Mouse (Mus musculus) liver, embryonic 16.5 days (tissue): ENCODE measurements around the gene Zfyve19. TPM values are rescaled to one million over a fixed set of nuclear protein-coding genes. Genes with fewer than 3 reads are reported as not detected.

Experiments used
- ATAC-seq: fragments of 200-750 bp; cut with Nextera tagmentation; 2 replicates; pipeline ENCODE4 v1.8.0; 2017; ENCODE audit warnings: low read depth, mild to moderate bottlenecking, moderate number of reproducible peaks, moderate library complexity
- H3K27ac ChIP-seq: fragments of 300-500 bp; sonication (generic); 2 replicates; pipeline ENCODE4 v1.5.1; 2014; ENCODE audit warnings: mild to moderate bottlenecking, low read length
- H3K27me3 ChIP-seq: fragments of 300-500 bp; sonication (generic); 2 replicates; pipeline ENCODE4 v1.6.1; 2014; ENCODE audit warnings: low read depth, low read length, mixed read lengths; ENCODE audit not compliant: control insufficient read depth, insufficient read depth
- H3K36me3 ChIP-seq: fragments of 300-500 bp; sonication (generic); 2 replicates; pipeline ENCODE4 v1.6.1; 2014; ENCODE audit warnings: mild to moderate bottlenecking; ENCODE audit not compliant: control insufficient read depth, insufficient read depth
- H3K4me1 ChIP-seq: fragments of 300-500 bp; sonication (generic); 2 replicates; pipeline ENCODE4 v1.6.1; 2014; ENCODE audit warnings: low read depth, low read length, mixed read lengths; ENCODE audit not compliant: control insufficient read depth
- H3K4me2 ChIP-seq: fragments of 300-500 bp; sonication (generic); 2 replicates; pipeline ENCODE4 v1.6.1; 2014; ENCODE audit warnings: low read depth, low read length, mixed read lengths
- H3K4me3 ChIP-seq: fragments of 300-500 bp; sonication (generic); 2 replicates; pipeline ENCODE4 v1.5.1; 2014; ENCODE audit warnings: low read depth, mild to moderate bottlenecking, low read length
- H3K9ac ChIP-seq: fragments of 300-500 bp; sonication (generic); 2 replicates; pipeline ENCODE4 v1.6.1; 2014; ENCODE audit warnings: low read depth, low read length
- H3K9me3 ChIP-seq: fragments of 300-500 bp; sonication (generic); replicated peaks from 2 replicates; pipeline ENCODE4 v1.6.1; 2016; ENCODE audit warnings: low read length; ENCODE audit not compliant: control insufficient read depth
- WGBS: fragments of 180-500 bp; shearing (Covaris S2); extraction: QIAGEN DNeasy Blood & Tissue Kit; methylation state at CpG from one replicate; pipeline ENCODE4 v1.1.7; 2014; ENCODE audit not compliant: insufficient replicate concordance; 5-methylcytosine and 5-hydroxymethylcytosine counted together
- polyA plus RNA-seq: library from polyadenylated mRNA; unstranded; fragments of >200 nt; fragmentation: Nextera tagmentation; extraction: Ambion mirVana; gene quantifications from 2 replicates; pipeline ENCODE4 v1.2.1, GENCODE M21; 2015

Zfyve19 gene
- 17.1 and 20.4 TPM in 2 replicates for polyA plus RNA-seq

DNA sequence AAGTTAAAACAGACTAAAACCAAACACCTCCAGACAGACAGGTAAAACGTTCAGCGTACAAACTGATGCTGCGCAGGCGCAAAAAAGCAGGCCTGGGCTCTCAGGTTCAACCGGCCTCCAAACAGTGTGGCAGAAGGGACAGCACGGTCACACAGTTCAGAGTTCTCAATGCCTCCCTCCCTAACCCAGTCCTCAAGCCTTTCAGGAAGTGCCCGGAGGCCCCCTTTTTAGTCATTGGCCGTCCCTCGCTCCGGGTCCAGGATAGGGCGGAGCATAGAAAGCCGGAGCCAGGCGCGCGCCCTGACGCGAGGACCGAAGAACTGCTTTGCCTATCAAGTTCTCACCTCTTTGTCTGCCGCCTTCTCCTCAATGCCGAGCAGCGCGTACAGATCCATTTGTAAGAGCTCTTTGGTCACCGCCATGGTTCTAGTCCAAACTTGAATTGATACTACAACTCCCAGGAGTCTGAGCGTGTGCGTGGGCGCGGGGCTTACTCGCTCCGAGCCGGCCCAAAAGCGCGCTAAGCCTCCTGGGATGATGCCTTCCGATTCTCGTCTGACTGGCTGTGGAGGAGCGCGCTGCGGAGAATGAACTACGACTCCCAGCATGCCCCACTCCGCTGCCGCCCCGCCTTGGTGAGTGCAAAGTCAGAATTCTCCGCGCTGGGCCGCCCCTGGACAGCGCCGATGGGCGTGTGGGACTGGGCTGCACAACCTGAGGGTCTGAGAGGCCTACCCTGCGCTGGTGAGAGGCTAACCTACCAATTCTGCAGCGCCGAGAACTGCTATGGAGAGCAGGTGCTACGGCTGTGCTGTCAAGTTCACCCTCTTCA is at the start of gene Zfyve19, which contains the start of gene Dnajc17:
TSS of gene Zfyve19 (plus strand) at position 274 of the 832 bp plus-strand sequence.
TSS of gene Dnajc17 (minus strand) at position 452 of the 832 bp plus-strand sequence.
- Histone ChIP-seq H3K4me2 (peak within 1 kb of the TSS; percentile 80), H3K27me3 (no peaks in the 10 kb centered on the region), H3K4me3 (peak within 1 kb of the TSS; percentile 88), H3K4me1 (peaks cover 17% of the 10 kb centered on the region), H3K9me3 (no peaks in the 10 kb centered on the region), H3K9ac (peak within 1 kb of the TSS; percentile 84), H3K36me3 (no peaks in the 10 kb centered on the region; the same call in none of the 2 replicates), H3K27ac (peak within 1 kb of the TSS; percentile 92)
- under 1% methylated on average over 51 of the region's 51 CpGs for WGBS
- ATAC-seq = peak; percentile 96

DNA sequence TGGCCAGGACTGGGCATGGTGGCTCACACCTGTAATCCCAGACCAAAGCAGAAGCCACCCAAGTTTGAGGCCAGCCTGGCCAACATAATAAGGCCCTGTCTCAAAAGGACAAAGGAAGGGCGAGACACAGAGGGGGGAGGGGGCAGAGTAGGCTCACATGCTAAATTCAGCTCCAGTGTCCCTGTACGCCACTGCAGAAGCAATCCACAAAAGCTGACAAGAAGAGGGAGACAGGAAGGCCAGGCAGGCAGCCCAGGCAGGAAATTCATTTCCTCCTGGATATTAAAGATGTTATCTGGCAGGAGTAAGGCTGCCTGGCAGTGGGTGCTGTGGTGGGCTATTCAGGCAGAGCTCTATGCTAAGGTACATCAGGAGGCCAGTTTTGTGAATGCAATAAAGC is 47.2 kb upstream of the Zfyve19 start:
- no peak overlapping the region for H3K9ac ChIP-seq
- no peak for ATAC-seq
- no peak overlapping the region for H3K27ac ChIP-seq
- WGBS = 55% methylated on average over 2 of the region's 2 CpGs
- no peaks in the 10 kb centered on the region for H3K36me3 ChIP-seq
- peaks cover 14% of the 10 kb centered on the region for H3K4me1 ChIP-seq
- no peak overlapping the region for H3K4me3 ChIP-seq
- H3K27me3 ChIP-seq = peaks cover 5% of the 10 kb centered on the region; the same call in 1 of the 2 replicates
- no peaks in the 10 kb centered on the region for H3K9me3 ChIP-seq
- no peak overlapping the region for H3K4me2 ChIP-seq

DNA sequence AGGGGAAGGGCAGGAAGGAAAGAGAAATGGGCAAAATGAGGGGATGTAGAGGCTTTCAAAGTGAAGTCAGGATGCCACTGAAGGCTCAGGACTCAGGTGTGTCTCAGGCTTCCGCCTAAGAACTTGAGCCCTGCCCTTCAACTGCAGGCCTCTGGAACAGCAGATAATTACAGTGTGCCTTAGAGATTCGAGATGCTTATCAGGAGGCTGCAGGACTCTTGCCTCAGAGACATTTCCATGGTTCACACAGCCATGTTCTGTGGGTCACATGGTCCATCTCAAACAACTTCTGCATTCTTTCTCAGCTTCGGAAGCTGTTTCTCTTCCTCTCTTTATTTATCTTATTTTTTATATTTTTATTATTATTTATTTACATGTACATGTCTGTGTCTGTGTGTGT is 45.3 kb upstream of the Zfyve19 start:
- WGBS = 23% methylated on average over 3 of the region's 3 CpGs
- Histone ChIP-seq H3K9me3 (no peaks in the 10 kb centered on the region), H3K27ac (no peak overlapping the region), H3K36me3 (no peaks in the 10 kb centered on the region), H3K4me2 (0 out of 2 replicates have a peak overlapping the region, but pooled peaks have one; percentile 14), H3K27me3 (peaks cover 22% of the 10 kb centered on the region), H3K4me3 (no peak overlapping the region), H3K9ac (peak overlapping the region; percentile 11; the same call in 1 of the 2 replicates), H3K4me1 (peaks cover 20% of the 10 kb centered on the region)
- ATAC-seq = peak; percentile 26; the same call in 1 of the 2 replicates

DNA sequence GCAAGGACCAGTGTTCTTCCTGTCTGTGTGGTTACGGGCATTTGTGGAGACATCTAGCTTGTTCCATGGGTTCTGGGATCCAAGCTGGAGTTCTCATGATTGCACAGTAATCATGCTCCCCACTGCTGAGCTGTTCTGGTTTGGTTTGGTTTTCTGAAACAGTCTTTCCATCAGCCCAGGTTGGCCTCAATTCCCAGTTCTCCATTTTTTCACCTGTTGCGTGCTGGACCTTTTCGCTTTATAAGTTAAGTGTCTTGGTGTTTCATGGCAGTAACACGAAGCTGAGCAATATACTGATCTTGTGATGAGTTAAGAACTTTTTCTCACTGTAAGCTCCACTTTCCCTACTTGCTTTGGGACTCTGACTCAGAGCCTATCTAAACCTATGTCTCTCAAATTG is 44.4 kb upstream of the Zfyve19 start:
- H3K4me3 ChIP-seq = no peak overlapping the region
- H3K4me1 ChIP-seq = peaks cover 20% of the 10 kb centered on the region
- H3K4me2 ChIP-seq = no peak overlapping the region
- H3K9me3 ChIP-seq = no peaks in the 10 kb centered on the region
- ATAC-seq = no peak
- H3K27ac ChIP-seq = no peak overlapping the region
- H3K36me3 ChIP-seq = no peaks in the 10 kb centered on the region
- WGBS = 82% methylated on average over 4 of the region's 4 CpGs
- H3K27me3 ChIP-seq = peaks cover 29% of the 10 kb centered on the region
- H3K9ac ChIP-seq = no peak overlapping the region

GRCm38 (mm10) chr2:119165401-119165800 is 43.0 kb upstream of the Zfyve19 start:
- no peaks in the 10 kb centered on the region for H3K36me3 ChIP-seq
- peaks cover 20% of the 10 kb centered on the region for H3K4me1 ChIP-seq
- peaks cover 30% of the 10 kb centered on the region for H3K27me3 ChIP-seq
- no peak overlapping the region for H3K9ac ChIP-seq
- no peak overlapping the region for H3K27ac ChIP-seq
- H3K9me3 ChIP-seq = no peaks in the 10 kb centered on the region
- no peak for ATAC-seq
- no peak overlapping the region for H3K4me3 ChIP-seq
- H3K4me2 ChIP-seq = no peak overlapping the region

DNA sequence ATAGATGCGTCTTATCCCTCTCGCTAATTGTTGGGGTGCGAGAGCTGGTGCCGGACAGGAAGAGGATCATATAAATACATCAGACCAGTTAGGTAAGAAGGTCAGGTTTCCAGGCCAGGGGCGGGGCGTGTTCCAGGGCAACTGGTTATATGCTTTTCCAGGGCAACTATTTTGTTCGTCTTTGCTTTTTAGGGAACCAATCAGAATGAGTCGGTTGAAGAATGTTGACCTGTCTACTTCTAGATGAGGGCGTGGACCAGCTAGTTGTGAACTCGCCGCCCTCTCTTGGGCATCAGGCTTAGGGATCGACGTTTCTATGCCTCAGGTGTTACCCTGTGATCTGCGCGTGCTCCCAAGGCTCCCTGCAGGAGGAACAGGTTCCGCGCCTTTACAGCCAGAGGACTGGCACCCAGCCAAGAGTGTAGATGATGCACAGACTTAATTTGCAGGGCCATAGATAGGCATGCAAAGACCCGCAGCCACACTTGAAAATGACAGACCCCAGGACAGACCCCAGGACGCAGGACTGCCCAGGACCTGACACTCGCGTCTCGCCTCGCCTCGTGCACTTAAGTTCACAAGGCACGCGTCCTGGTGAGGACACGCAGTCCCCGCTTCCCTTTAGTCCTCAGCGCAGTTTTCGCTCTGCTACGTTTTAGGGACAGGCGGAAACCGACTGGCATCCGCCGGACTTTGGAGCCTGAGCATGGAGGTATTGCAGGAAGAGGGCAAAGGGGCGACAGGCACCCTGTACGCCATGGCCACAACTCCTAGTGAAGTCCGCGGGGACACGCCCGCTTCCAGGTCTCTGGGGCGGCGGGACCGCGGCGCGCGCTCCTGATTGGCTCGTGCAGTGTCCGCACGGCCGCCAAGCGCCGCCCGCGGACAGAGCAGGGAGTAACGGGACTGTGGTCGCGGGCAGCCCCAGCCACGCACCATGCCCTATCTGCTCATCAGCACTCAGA is 41.2 kb upstream of the Zfyve19 start, which contains the start of gene Gchfr:
TSS of gene Gchfr (plus strand) at position 873 of the 965 bp plus-strand sequence.
- peak within 1 kb of the TSS; percentile 63 for H3K27ac ChIP-seq

GRCm38 (mm10) chr2:119167866-119168256 is 40.6 kb upstream of the Zfyve19 start:
- H3K36me3 ChIP-seq = no peaks in the 10 kb centered on the region; the same call in none of the 2 replicates
- peak; percentile 6; the same call in 1 of the 2 replicates for ATAC-seq
- peak overlapping the region; percentile 93 for H3K4me2 ChIP-seq
- H3K27me3 ChIP-seq = peaks cover 30% of the 10 kb centered on the region
- 0 out of 2 replicates have a peak overlapping the region, but pooled peaks have one; percentile 17 for H3K27ac ChIP-seq
- WGBS = 6% methylated on average over 26 of the region's 26 CpGs
- peak overlapping the region; percentile 68 for H3K9ac ChIP-seq
- H3K4me3 ChIP-seq = peak overlapping the region; percentile 66
- peaks cover 22% of the 10 kb centered on the region for H3K4me1 ChIP-seq
- no peaks in the 10 kb centered on the region for H3K9me3 ChIP-seq

More for the DNA sequence above, 41.2 kb upstream of the Zfyve19 start, which contains the start of gene Gchfr:
- H3K36me3 ChIP-seq = no peaks in the 10 kb centered on the region; the same call in none of the 2 replicates
- no peaks in the 10 kb centered on the region for H3K9me3 ChIP-seq
- peak; percentile 88 for ATAC-seq
- peak within 1 kb of the TSS; percentile 66 for H3K4me3 ChIP-seq
- peak within 1 kb of the TSS; percentile 93 for H3K4me2 ChIP-seq
- H3K4me1 ChIP-seq = peaks cover 20% of the 10 kb centered on the region
- WGBS = 1% methylated on average over 60 of the region's 60 CpGs
- peaks cover 30% of the 10 kb centered on the region for H3K27me3 ChIP-seq
- H3K9ac ChIP-seq = peak within 1 kb of the TSS; percentile 68

DNA sequence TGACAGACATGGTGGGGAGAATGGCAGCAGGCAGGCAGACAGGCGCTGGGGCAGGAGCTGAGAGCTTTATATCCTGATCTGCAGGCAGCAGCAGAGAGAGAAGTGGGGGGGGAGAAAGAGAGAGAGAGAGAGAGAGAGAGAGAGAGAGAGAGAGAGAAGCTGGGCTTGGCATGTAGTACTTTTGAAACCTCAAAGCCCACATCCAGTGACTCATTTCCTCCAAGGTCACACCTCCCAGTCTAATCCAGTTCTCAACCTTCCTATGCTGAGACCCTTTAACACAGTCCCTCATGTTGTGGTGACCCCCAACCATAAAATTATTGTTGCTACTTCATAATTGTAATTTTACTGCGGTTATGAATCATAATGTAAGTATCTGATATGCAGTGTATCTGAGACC is 38.1 kb upstream of the Zfyve19 start:
- 49% methylated on average over 2 of the region's 2 CpGs for WGBS
- Histone ChIP-seq H3K9me3 (no peaks in the 10 kb centered on the region), H3K27ac (no peak overlapping the region), H3K4me1 (peaks cover 22% of the 10 kb centered on the region), H3K9ac (no peak overlapping the region), H3K4me3 (no peak overlapping the region), H3K4me2 (no peak overlapping the region), H3K27me3 (peaks cover 30% of the 10 kb centered on the region), H3K36me3 (no peaks in the 10 kb centered on the region; the same call in none of the 2 replicates)
- no peak for ATAC-seq
